Mouse (Mus musculus) ovary, postnatal 14 days (tissue): ENCODE data around the gene Odf4.
A peak's percentile ranks its signal among the peaks of the same experiment; 100 is the strongest.
"Not testable (repeated sequence)": the region's sequence is repeated elsewhere in the genome, so short reads cannot be mapped to it uniquely, and the experiment has no call there.

Experiments used
- DNase-seq: peaks from one replicate; pipeline ENCODE4 v3.0.0; 2022; ENCODE audit warnings: low spot score

The Odf4 gene

GRCm38 (mm10) chr11:68946806-68947440 is 20.0 kb upstream of the Odf4 start:
- DNase-seq, result no peak

DNA sequence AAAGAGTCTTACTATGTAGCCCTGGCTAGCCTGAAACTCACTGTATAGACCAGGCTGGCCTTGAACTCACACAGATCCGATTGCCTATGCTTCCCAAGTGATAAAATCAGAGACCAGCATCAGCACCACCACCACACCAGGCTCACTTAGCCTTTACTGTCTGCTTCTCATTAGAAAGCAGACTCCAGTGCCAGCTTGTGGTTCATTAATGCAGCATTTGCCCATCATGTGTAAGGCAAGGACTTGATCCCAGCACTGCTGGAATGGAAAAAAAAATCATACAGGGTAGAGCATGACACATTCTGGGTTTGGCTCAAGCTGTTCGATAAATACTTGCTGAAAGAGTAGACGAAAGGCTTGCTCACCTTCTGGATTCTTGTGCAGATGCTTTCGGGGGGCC is 19.1 kb upstream of the Odf4 start:
- DNase-seq, result no peak

GRCm38 (mm10) chr11:68945245-68945644 is 18.4 kb upstream of the Odf4 start:
- no peak for DNase-seq

DNA sequence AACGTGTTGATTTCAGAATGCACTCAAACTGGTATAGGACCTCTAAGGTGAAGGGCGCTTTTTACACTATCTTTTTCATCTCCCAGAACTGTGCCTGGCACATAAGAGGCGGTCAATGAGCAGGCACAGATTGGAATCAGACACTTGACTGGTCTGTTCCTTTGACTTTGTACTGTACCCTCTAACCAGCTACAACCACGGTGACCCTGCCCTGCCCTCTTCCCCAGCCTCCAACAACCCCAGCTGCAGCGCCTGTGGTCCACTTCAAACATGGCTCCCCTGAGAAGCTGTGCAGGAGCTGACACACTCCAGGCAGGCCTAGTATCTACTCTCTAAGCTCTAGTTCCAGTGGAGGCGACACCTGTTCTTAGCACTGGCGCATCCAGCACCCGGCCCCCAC is 15.8 kb upstream of the Odf4 start:
- no peak for DNase-seq

DNA sequence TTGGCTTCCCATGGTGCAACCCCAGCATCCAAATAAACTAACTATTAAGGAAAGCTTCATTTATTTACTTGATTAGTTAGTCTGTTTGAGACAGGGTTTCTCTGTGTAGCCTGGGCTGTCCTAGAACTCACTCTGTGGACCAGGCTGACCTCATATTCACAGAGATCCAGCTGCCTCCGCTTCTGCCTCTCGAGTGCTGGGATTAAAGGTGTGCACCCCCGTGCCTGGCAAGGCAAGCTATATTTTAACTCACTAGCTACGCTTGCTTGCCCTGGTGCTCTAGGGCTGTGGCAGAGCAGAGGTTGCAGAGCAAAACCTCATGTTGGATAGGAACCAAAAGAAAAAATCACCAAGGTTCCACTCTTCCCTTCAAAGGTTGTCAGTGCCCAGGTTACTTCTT is 13.6 kb upstream of the Odf4 start:
- no peak for DNase-seq

DNA sequence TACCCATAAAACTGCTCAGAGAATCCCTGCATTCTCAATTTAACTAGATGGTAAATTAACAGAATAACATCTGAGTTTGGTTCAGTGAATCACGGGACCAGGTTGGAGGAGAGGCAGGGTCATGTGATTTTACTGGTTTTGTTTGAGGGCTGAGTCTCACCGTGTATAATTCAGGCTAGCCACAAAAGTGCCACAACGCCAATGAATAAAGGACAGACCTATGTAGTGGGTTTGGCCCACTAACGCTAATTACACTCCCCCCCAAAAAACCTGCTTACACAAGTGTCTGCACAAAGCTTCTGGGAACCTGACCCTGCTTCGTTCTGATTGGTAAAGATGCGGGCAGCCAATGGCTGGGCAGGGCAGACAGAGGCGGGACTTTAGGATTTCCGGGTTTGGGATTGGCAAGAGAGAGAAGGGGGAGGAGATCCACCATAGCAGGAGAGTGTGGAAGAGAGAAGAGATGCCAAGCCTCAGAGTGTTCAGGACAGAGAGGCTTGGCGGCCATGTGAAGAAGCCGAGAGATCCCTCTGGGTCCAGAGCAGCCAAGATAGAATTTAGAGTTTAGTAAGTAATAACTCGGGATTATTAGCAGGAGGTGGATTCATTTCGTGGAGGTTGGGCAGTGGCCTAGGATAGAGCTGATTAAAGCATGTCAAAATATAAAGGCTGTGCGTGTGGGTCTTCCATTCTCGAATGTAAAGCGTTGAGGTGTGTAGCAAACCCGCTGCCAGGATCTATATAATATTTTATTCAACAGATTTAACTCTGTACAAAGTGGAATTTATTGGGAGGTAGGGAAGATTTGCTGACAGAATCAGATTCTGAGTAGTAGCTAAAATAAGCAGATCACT is 12.8 kb upstream of the Odf4 start:
- DNase-seq, result peak; percentile 80

GRCm38 (mm10) chr11:68936951-68937350 is 10.1 kb upstream of the Odf4 start:
- not testable (repeated sequence) for DNase-seq

- DNase-seq, result no peak
These were observed 7.1 kb upstream of the Odf4 start for GRCm38 (mm10) chr11:68933885-68934507.

- no peak for DNase-seq
These were observed 3.1 kb upstream of the Odf4 start for GRCm38 (mm10) chr11:68929947-68930346.

GRCm38 (mm10) chr11:68924749-68925148 is 2.1 kb downstream of the Odf4 start:
- no peak for DNase-seq

GRCm38 (mm10) chr11:68923191-68923590 is 3.7 kb downstream of the Odf4 start:
- no peak for DNase-seq

DNA sequence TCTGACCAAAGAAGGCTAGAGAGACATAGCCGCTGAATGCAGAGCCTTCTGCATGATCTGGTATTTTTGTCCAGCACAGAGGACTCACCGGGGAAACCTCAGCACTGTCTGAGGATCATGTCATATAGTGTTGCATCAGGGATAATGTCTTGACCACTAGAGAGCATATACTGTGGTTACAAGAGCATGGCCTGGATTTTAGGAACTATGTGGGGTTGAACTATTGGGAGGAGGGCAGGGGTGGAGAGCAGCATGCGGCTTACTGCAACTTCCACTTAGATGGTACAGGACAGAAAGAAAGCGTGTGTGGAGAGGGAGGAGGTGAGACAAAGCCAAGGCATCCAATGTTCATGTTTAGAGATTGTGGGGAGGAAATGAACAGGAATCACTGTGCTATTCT is 12.3 kb downstream of the Odf4 start:
- no peak for DNase-seq

- no peak for DNase-seq
These were observed 15.2 kb downstream of the Odf4 start for GRCm38 (mm10) chr11:68911531-68912177.

GRCm38 (mm10) chr11:68908846-68909503 is 17.9 kb downstream of the Odf4 start:
- DNase-seq, result no peak

DNA sequence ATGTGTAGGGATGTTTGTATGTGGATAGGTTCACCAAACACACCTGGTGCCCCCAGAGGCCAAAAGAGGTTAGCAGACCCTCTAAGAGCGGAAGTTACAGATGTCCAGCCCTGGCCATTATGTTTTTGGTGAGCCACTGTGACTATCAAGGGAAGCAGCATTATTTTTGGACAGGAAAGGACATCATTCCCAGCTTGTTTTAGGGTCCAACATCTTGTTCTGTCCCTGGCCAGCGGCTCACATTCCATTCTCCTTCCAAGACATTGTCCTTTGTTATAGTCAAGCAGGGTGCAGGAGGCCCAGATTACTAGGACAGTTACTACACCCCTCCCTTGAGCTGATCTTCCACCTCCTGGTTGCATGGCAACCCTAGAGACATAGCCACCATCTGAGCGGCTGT is 19.6 kb downstream of the Odf4 start:
- DNase-seq, result no peak

DNA sequence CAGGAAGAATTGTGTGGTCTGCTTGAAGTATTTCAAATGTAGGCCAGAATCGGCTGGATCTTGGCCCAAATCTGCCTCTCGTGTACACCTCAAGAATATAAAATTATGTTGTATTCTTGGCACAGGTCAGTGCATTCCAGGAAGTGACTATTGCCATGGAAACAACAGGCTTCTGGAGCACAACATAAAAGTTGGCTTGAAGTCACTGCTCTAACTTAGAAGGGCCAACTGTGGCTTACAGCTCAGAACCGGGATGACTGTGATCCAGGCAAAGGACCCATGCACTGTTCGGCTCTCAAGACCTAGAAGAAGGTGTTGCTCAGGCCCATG is 20.5 kb downstream of the Odf4 start:
- no peak for DNase-seq

- no peak for DNase-seq
These were observed 21.0 kb downstream of the Odf4 start for GRCm38 (mm10) chr11:68905665-68906460.

GRCm38 (mm10) chr11:68905138-68905531 is 21.7 kb downstream of the Odf4 start:
- no peak for DNase-seq

GRCm38 (mm10) chr11:68904375-68905137 is 22.3 kb downstream of the Odf4 start:
- DNase-seq, result peak; percentile 69

DNA sequence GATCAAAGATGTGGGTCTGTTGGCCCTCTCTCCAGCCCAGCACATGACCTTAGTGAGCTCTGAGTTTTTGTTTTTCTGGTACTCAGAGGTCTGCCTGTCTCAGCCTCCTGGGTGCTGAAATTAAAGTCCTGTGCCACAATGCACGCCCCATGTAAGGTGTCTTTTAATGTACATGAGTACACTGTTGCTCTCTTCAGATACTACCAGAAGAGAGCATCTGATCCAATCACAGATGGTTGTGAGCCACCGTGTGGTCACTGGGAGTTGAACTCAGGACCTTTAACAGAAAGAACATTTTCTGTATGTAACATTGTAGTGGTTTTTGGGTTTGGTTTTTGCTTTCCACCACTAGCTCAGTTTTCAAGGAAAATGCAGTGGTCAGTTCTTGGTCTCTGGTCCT is 23.1 kb downstream of the Odf4 start:
- no peak for DNase-seq

GRCm38 (mm10) chr11:68902823-68903222 is 24.1 kb downstream of the Odf4 start:
- no peak for DNase-seq
